ENCODE assay signal across 12 mouse cellular contexts in the genomic region with DNA sequence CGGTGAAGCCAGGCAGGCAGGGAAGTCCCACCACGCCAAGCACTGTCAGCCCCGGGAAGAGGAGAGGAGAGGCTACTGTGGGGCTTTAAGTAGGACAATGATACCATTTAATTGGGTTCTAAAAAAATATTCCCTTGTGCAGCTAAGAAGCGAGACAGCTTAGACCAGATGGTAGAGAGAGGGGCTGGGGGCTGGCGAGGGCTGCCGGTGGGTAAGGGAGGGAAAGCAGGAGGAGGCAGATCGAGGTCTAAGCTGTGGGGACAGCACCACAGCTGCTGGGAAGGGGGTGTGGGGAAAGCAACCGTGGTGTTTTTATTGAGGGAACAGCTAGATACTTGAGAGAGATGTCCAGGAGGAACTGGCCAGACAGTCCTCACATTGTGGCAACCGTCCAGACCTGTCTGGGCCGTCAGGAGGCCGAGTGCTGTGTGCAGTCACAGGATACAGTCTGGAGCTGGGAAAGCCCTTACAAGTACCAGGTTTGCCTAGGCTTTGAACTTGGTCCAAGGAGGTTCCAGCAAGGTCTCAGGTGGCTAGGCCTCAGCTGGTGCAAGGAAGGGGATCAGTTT. TPM values are rescaled to one million over a fixed set of nuclear protein-coding genes. Genes with fewer than 3 reads are reported as not detected.
A peak's percentile ranks its signal among the peaks of the same experiment; 100 is the strongest.
DNase-seq lines count a peak whose midpoint lies in the region; ATAC-seq lines count a peak whose summit lies in the region.
"Had no signal": no experiment of that assay in that cellular context is flagged by ENCODE, and none has a peak within 500 bp of the region (broad histone marks: within the 10 kb centered on the region; RNA-seq: fewer than 3 reads in every experiment).

No protein-coding gene starts in this region.

- peak overlapping the region; percentile 39; the same call in 1 of the 2 replicates for H3K9ac ChIP-seq in heart, embryonic 12.5 days

- no peak overlapping the region for H3K4me2 ChIP-seq in heart, embryonic 12.5 days

- peaks cover 64% of the 10 kb centered on the region for H3K36me3 ChIP-seq in heart, embryonic 12.5 days

- no peaks in the 10 kb centered on the region for H3K9me3 ChIP-seq in heart, embryonic 12.5 days (replicated peaks)

- no peak overlapping the region for H3K4me3 ChIP-seq in heart, embryonic 12.5 days
- H3K4me3 ChIP-seq: layer of hippocampus, adult 2 months had no signal

- H3K4me1 ChIP-seq in heart, embryonic 12.5 days (replicated peaks) = peaks cover 44% of the 10 kb centered on the region

- intact Hi-C loops in heart, postnatal 36 days (cut with DNase I) = loop anchor here (10.0 kb wide), 1 partner anchor 437 kb away; no protein-coding TSS in a partner anchor

- no peak for DNase-seq in heart, postnatal 36 days
- peak; percentile 46 for DNase-seq in thymus, postnatal 4 days
- DNase-seq in thymus, postnatal 10 days (ENCODE audit: low spot score in 2 of 2) = no peak
- DNase-seq in heart, postnatal 4 days = peak; percentile 63
- DNase-seq in testis, postnatal 14 days (ENCODE audit: low spot score) = peak; percentile 67
- no peak for DNase-seq in kidney, adult 9 months
- no peak for DNase-seq in embryo, embryonic 10 days (ENCODE audit: low spot score)
- DNase-seq: embryo, embryonic 11 days; lung, adult 2 months had no signal

- no peak for ATAC-seq in heart, embryonic 12.5 days (ENCODE audit: insufficient number of reproducible peaks, low FRiP score)

- WGBS in heart, embryonic 12.5 days = 55% methylated on average over 11 of the region's 11 CpGs

- H3K27ac ChIP-seq in heart, embryonic 12.5 days (ENCODE audit: poor library complexity, severe bottlenecking) = peak overlapping the region; percentile 13; the same call in 1 of the 2 replicates
- H3K27ac ChIP-seq: layer of hippocampus, adult 2 months; stomach, postnatal 0 days had no signal

- H3K27me3 ChIP-seq in heart, embryonic 12.5 days (replicated peaks) = no peaks in the 10 kb centered on the region

RNA-seq across cellular contexts. Expression of a gene that starts 22.1 kb away (rescaled TPM):
- 9.0 and 9.6 TPM in 2 replicates for polyA plus RNA-seq in heart, embryonic 12.5 days (2016; fragmentation: Nextera tagmentation; extraction: Ambion mirVana)
- total RNA-seq in heart, postnatal 36 days (2021) = 10 to 100 TPM; 32.0 to 34.3 TPM
- 10 to 100 TPM; 55.0 to 60.7 TPM for total RNA-seq in heart, postnatal 4 days (2021)

Comparison
In these comparisons a context has a peak if more than half of its experiments do, and no peak if none do; other contexts are left out.
1. DNase-seq: peak in thymus, postnatal 4 days (single experiment), heart, postnatal 4 days (single experiment) and testis, postnatal 14 days (single experiment); none in heart, postnatal 36 days (0 of 2), thymus, postnatal 10 days (0 of 2), kidney, adult 9 months (single experiment) and embryo, embryonic 10 days (single experiment).